Mouse (Mus musculus) liver, embryonic 12.5 days (tissue): Measurements from ENCODE around the gene Myh6. TPM values are rescaled to one million over a fixed set of nuclear protein-coding genes. Genes with fewer than 3 reads are reported as not detected.
"Not testable (repeated sequence)": the region's sequence is repeated elsewhere in the genome, so short reads cannot be mapped to it uniquely, and the experiment has no call there.

Source experiments
- ATAC-seq: fragments of 200-750 bp; cut with Nextera tagmentation; 2 replicates; pipeline ENCODE4 v1.8.0; 2017; ENCODE audit warnings: moderate number of reproducible peaks, mild to moderate bottlenecking, moderate library complexity
- H3K27ac ChIP-seq: fragments of 300-500 bp; sonication (generic); 2 replicates; pipeline ENCODE4 v1.5.1; 2016; ENCODE audit warnings: mild to moderate bottlenecking
- H3K27me3 ChIP-seq: fragments of 300-500 bp; sonication (generic); replicated peaks from 2 replicates; pipeline ENCODE4 v1.6.1; 2016; ENCODE audit warnings: mild to moderate bottlenecking, moderate library complexity
- H3K36me3 ChIP-seq: fragments of 300-500 bp; sonication (generic); 2 replicates; pipeline ENCODE4 v1.6.1; 2016; ENCODE audit warnings: mild to moderate bottlenecking, moderate library complexity
- H3K4me1 ChIP-seq: fragments of 300-500 bp; sonication (generic); 2 replicates; pipeline ENCODE4 v1.6.1; 2016
- H3K4me2 ChIP-seq: fragments of 300-500 bp; sonication (generic); 2 replicates; pipeline ENCODE4 v1.6.1; 2016; ENCODE audit warnings: mild to moderate bottlenecking, moderate library complexity
- H3K4me3 ChIP-seq: fragments of 300-500 bp; sonication (generic); 2 replicates; pipeline ENCODE4 v1.5.1; 2016; ENCODE audit warnings: mild to moderate bottlenecking, moderate library complexity
- H3K9ac ChIP-seq: fragments of 300-500 bp; sonication (generic); 2 replicates; pipeline ENCODE4 v1.6.1; 2016; ENCODE audit warnings: mild to moderate bottlenecking, moderate library complexity
- H3K9me3 ChIP-seq: fragments of 300-500 bp; sonication (generic); replicated peaks from 2 replicates; pipeline ENCODE4 v1.6.1; 2016; ENCODE audit warnings: mild to moderate bottlenecking, moderate library complexity
- WGBS: fragments of 180-500 bp; shearing (Covaris S2); methylation state at CpG from one replicate; pipeline ENCODE4 v1.1.7; 2016; ENCODE audit not compliant: insufficient replicate concordance; 5-methylcytosine and 5-hydroxymethylcytosine counted together
- polyA plus RNA-seq: library from polyadenylated mRNA; unstranded; fragments of >200 nt; fragmentation: Nextera tagmentation; extraction: Ambion mirVana; gene quantifications from 2 replicates; pipeline ENCODE4 v1.2.1, GENCODE M21; 2016

The Myh6 gene
- polyA plus RNA-seq, 1 experiment from 2014 or later = 1.2 TPM

- Histone ChIP-seq H3K9me3 (no peaks in the 10 kb centered on the region), H3K27ac (no peak overlapping the region), H3K9ac (no peak overlapping the region), H3K27me3 (peaks cover 31% of the 10 kb centered on the region), H3K36me3 (no peaks in the 10 kb centered on the region), H3K4me2 (no peak overlapping the region), H3K4me3 (no peak overlapping the region), H3K4me1 (no peaks in the 10 kb centered on the region)
- 81% methylated on average over 6 of the region's 6 CpGs for WGBS
- no peak for ATAC-seq
Observed at GRCm38 (mm10) chr14:54951587-54951986, 15.1 kb downstream of the Myh6 start.

- Histone ChIP-seq H3K27ac (no peak overlapping the region), H3K27me3 (peaks cover 31% of the 10 kb centered on the region), H3K4me2 (no peak overlapping the region), H3K4me1 (no peaks in the 10 kb centered on the region), H3K9me3 (no peaks in the 10 kb centered on the region), H3K9ac (no peak overlapping the region), H3K4me3 (no peak overlapping the region), H3K36me3 (no peaks in the 10 kb centered on the region)
- ATAC-seq = no peak
- whole genome bisulfite sequencing = 37% methylated on average over 12 of the region's 12 CpGs
Observed at GRCm38 (mm10) chr14:54950493-54950892, 16.2 kb downstream of the Myh6 start.

- no peak overlapping the region for H3K27ac ChIP-seq
- 54% methylated on average over 9 of the region's 9 CpGs for WGBS
- no peaks in the 10 kb centered on the region for H3K9me3 ChIP-seq
- H3K4me1 ChIP-seq = no peaks in the 10 kb centered on the region
- no peak overlapping the region for H3K4me2 ChIP-seq
- no peak overlapping the region for H3K4me3 ChIP-seq
- ATAC-seq = no peak
- H3K36me3 ChIP-seq = no peaks in the 10 kb centered on the region
- H3K27me3 ChIP-seq = peaks cover 31% of the 10 kb centered on the region
- no peak overlapping the region for H3K9ac ChIP-seq
Observed at GRCm38 (mm10) chr14:54948781-54949180, 17.9 kb downstream of the Myh6 start.

- H3K9ac ChIP-seq, H3K36me3 ChIP-seq, H3K4me3 ChIP-seq, ATAC-seq, H3K27ac ChIP-seq, H3K9me3 ChIP-seq, H3K4me2 ChIP-seq, H3K4me1 ChIP-seq: not testable (repeated sequence)
- WGBS = 72% methylated on average over 11 of the region's 11 CpGs
- peaks cover 21% of the 10 kb centered on the region for H3K27me3 ChIP-seq
Observed at GRCm38 (mm10) chr14:54947008-54947407, 19.7 kb downstream of the Myh6 start.

GRCm38 (mm10) chr14:54945975-54946704, 20.6 kb downstream of the Myh6 start:
- Histone ChIP-seq H3K27me3 (peaks cover 19% of the 10 kb centered on the region), H3K36me3 (no peaks in the 10 kb centered on the region), H3K4me1 (no peaks in the 10 kb centered on the region), H3K27ac (no peak overlapping the region), H3K9ac (no peak overlapping the region), H3K4me3 (no peak overlapping the region), H3K9me3 (no peaks in the 10 kb centered on the region), H3K4me2 (no peak overlapping the region)
- no peak for ATAC-seq
- WGBS = 67% methylated on average over 19 of the region's 19 CpGs

GRCm38 (mm10) chr14:54944939-54945338, 21.8 kb downstream of the Myh6 start:
- H3K27me3 ChIP-seq = peaks cover 21% of the 10 kb centered on the region
- H3K9me3 ChIP-seq = no peaks in the 10 kb centered on the region
- no peak for ATAC-seq
- no peaks in the 10 kb centered on the region for H3K36me3 ChIP-seq
- H3K4me2 ChIP-seq = no peak overlapping the region
- no peak overlapping the region for H3K27ac ChIP-seq
- 33% methylated on average over 2 of the region's 2 CpGs for WGBS
- H3K4me3 ChIP-seq = no peak overlapping the region
- H3K9ac ChIP-seq = no peak overlapping the region
- no peaks in the 10 kb centered on the region for H3K4me1 ChIP-seq

GRCm38 (mm10) chr14:54943971-54944370, 22.8 kb downstream of the Myh6 start:
- Histone ChIP-seq H3K9me3 (no peaks in the 10 kb centered on the region), H3K36me3 (no peaks in the 10 kb centered on the region), H3K27me3 (peaks cover 17% of the 10 kb centered on the region; the same call in 1 of the 2 replicates), H3K4me2 (no peak overlapping the region), H3K4me1 (no peaks in the 10 kb centered on the region), H3K4me3 (no peak overlapping the region), H3K27ac (no peak overlapping the region), H3K9ac (no peak overlapping the region)
- WGBS = 73% methylated on average over 7 of the region's 7 CpGs
- no peak for ATAC-seq

GRCm38 (mm10) chr14:54942479-54942878, 24.2 kb downstream of the Myh6 start:
- Histone ChIP-seq H3K27ac (no peak overlapping the region), H3K4me2 (no peak overlapping the region), H3K9ac (no peak overlapping the region), H3K27me3 (peaks cover 20% of the 10 kb centered on the region; the same call in 1 of the 2 replicates), H3K4me3 (no peak overlapping the region), H3K4me1 (no peaks in the 10 kb centered on the region), H3K9me3 (no peaks in the 10 kb centered on the region), H3K36me3 (no peaks in the 10 kb centered on the region)
- 68% methylated on average over 8 of the region's 8 CpGs for WGBS
- no peak for ATAC-seq

- WGBS = 41% methylated on average over 13 of the region's 13 CpGs
- Histone ChIP-seq H3K4me2 (no peak overlapping the region), H3K36me3 (no peaks in the 10 kb centered on the region), H3K27ac (no peak overlapping the region), H3K27me3 (peaks cover 25% of the 10 kb centered on the region; the same call in 1 of the 2 replicates), H3K4me1 (no peaks in the 10 kb centered on the region), H3K9ac (no peak overlapping the region), H3K4me3 (no peak overlapping the region), H3K9me3 (no peaks in the 10 kb centered on the region)
- no peak for ATAC-seq
Observed at GRCm38 (mm10) chr14:54941024-54941978, 25.4 kb downstream of the Myh6 start.

GRCm38 (mm10) chr14:54940176-54940530, 26.6 kb downstream of the Myh6 start:
- Histone ChIP-seq H3K27ac (no peak overlapping the region), H3K36me3 (no peaks in the 10 kb centered on the region), H3K4me3 (no peak overlapping the region), H3K4me1 (no peaks in the 10 kb centered on the region), H3K9me3 (no peaks in the 10 kb centered on the region), H3K9ac (no peak overlapping the region), H3K4me2 (no peak overlapping the region), H3K27me3 (peaks cover 37% of the 10 kb centered on the region; the same call in 1 of the 2 replicates)
- WGBS = 52% methylated on average over 3 of the region's 3 CpGs
- no peak for ATAC-seq

- Histone ChIP-seq H3K4me1 (no peaks in the 10 kb centered on the region), H3K9ac (no peak overlapping the region), H3K4me2 (no peak overlapping the region), H3K27me3 (peaks cover 41% of the 10 kb centered on the region), H3K4me3 (no peak overlapping the region), H3K36me3 (no peaks in the 10 kb centered on the region), H3K27ac (no peak overlapping the region), H3K9me3 (no peaks in the 10 kb centered on the region)
- 41% methylated on average over 12 of the region's 12 CpGs for WGBS
- no peak for ATAC-seq
Observed at GRCm38 (mm10) chr14:54939434-54940175, 27.1 kb downstream of the Myh6 start.
